Mouse (Mus musculus): ENCODE data around the gene Rrp9. TPM values are rescaled to one million over a fixed set of nuclear protein-coding genes. Genes with fewer than 3 reads are reported as not detected.

Rrp9 gene
- polyA plus RNA-seq, 1 experiment = 28.0 TPM

DNA sequence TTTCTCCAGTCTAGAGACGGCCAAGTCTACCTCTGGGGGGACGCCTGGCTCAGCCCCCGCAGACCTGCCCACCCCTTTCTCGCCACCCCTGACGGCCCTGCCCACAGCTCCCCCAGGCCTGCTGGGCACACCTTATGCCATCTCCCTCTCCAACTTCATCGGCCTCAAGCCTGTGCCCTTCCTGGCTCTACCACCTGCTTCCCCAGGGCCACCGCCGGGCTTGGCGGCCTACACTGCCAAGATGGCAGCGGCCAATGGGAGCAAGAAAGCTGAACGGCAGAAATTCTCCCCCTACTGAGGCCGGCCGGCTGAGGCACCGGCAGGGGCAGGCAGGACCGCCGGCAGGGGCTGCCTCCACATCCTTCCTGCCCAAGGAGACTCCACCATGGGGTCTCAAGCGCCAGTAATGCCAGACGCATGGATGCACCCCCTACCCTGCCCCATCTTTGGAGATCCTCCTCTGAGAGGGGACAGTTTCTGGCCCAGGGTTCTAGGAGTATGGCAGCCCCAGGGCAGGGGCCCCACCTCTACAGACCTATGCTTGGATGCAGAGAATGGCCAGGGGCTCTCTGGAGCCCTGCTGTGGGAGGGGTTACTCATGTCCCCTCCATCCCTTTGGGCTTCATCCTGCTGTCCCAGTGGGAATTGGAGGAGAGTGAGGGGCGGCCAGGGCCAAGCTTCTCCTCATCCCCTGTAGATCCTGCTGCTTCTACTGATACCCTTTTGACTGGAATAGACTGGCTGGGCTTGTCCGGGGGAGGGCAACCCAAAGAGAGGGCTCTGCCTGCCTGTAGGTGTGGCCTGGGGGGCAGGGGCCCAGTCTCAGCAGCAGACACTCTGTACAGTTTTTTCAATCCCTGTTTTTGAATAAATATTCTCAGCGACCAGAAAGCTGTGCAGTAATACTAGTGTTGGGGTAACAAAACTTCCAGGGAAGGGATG lies 12.4 kb upstream of the Rrp9 start:
- Histone ChIP-seq H3K4me1 (ENCODE audit: control insufficient read depth, insufficient read depth, low read length) (no peaks in the 10 kb centered on the region), H3K27ac (ENCODE audit: insufficient read depth, low read length) (no peak overlapping the region), H3K4me3 (ENCODE audit: insufficient read depth, low read length) (no peak overlapping the region)
- TF ChIP-seq CTCF (IDR thresholded peaks at IDR 0.05; ENCODE audit: borderline replicate concordance, insufficient read depth, low read length) (no peak), POLR2A (IDR thresholded peaks at IDR 0.05; ENCODE audit: low read depth, low read length) (no peak)

DNA sequence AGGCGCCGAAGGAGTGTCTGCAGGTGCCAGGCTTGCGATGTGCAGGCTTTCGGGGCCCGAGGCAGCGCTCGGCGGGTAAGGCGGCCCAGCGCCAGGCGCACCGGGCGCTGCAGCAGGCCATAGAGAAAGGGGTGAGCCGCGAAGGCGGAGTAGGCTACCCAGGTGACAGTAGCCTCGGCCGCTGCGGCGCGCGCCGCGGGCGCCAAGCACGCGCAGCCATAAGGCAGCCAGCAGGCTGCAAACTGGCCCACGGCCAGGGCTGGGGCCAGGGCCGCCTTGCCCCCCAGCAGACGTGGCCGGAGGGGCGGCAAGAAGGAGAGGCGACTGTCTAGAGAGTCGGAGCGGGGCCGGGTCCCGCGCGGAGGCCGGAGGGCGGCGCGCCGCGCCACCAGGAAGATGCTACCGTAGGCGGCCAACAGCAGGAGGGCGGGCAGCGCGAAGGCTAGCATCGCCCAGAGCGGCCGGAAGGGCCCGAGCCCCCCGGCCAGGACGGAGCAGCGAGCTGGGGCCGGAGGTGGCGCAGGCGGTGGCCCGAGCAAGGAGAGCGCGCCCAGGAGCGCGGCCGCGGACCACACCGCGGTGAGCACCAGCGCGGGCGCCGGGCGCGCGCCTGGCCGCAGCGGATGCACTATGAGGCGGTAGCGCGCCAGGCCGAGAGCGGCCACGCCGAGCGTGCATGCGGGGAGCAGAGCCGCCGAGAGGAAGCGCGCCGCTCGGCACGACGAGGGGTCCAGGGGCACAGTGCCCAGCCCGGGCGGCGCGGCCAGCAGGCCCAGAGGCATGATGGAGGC lies 10.8 kb upstream of the Rrp9 start:
- H3K27ac ChIP-seq (ENCODE audit: insufficient read depth, low read length) = no peak overlapping the region
- no peak for TF ChIP-seq CTCF (IDR thresholded peaks at IDR 0.05; ENCODE audit: borderline replicate concordance, insufficient read depth, low read length)
- no peak overlapping the region for H3K4me3 ChIP-seq (ENCODE audit: insufficient read depth, low read length)
- no peaks in the 10 kb centered on the region for H3K4me1 ChIP-seq (ENCODE audit: control insufficient read depth, insufficient read depth, low read length)

DNA sequence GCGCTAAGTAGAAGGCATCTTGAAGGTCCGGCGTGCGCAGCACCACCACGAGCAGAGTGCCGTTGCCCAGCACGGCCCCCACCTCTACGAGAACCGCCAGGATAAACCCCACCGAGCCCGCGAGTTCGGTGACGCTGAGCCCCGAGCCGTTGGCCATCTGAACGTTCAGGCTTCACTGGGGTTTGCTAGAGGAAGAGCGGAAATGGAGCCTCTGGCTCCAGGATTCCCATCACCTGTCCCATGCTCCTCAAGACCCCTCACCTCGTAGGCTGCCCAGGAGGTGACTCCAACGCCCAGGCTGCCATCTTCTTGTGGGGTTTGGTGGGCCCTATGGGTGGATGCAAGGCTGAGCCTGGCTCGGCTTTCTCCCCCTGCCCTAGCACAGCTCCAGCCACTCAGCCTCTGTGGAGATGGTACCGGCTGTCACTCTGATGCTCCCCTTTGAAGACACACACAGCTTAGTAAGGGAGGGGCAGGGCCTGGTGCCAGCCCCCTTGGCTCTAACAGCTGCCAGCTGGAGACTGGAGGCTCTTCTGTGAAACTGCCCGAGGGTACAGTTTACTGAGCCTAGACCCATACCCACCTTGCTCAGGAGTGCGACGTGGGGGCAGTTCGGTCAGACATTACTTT lies 10.1 kb upstream of the Rrp9 start, which contains the start of gene Gpr62:
Gene Gpr62, minus strand, starts transcription at position 368 of the 630 bp plus-strand sequence.
- Histone ChIP-seq H3K4me1 (ENCODE audit: control insufficient read depth, insufficient read depth, low read length) (no peaks in the 10 kb centered on the region), H3K4me3 (ENCODE audit: insufficient read depth, low read length) (no peak within 1 kb of the TSS), H3K27ac (ENCODE audit: insufficient read depth, low read length) (no peak within 1 kb of the TSS)
- TF ChIP-seq POLR2A (IDR thresholded peaks at IDR 0.05; ENCODE audit: low read depth, low read length) (no peak), CTCF (IDR thresholded peaks at IDR 0.05; ENCODE audit: borderline replicate concordance, insufficient read depth, low read length) (no peak)

DNA sequence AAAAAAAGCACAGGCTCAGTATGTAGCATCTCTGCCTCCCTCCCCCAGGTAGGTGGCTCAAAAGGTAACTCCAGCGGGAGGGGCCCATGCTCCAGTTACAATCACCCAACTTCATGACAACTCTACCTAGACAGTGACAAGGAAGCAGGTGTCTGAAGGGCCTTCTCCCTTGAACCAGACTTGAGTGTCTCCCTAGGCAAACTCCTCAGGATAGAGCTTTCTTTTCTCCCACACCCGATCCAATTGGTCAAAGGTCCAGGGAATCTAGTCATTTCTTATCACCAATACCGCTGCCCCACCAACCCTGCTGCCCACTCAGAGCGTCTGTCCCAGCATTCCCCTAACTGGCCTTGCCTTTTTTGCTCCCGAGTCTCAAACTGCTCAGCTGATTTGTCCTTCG lies 9.0 kb upstream of the Rrp9 start:
- no peak overlapping the region for H3K4me3 ChIP-seq (ENCODE audit: insufficient read depth, low read length)
- no peak for TF ChIP-seq CTCF (IDR thresholded peaks at IDR 0.05; ENCODE audit: borderline replicate concordance, insufficient read depth, low read length)
- TF ChIP-seq POLR2A (IDR thresholded peaks at IDR 0.05; ENCODE audit: low read depth, low read length) = no peak
- no peaks in the 10 kb centered on the region for H3K4me1 ChIP-seq (ENCODE audit: control insufficient read depth, insufficient read depth, low read length)
- no peak overlapping the region for H3K27ac ChIP-seq (ENCODE audit: insufficient read depth, low read length)

DNA sequence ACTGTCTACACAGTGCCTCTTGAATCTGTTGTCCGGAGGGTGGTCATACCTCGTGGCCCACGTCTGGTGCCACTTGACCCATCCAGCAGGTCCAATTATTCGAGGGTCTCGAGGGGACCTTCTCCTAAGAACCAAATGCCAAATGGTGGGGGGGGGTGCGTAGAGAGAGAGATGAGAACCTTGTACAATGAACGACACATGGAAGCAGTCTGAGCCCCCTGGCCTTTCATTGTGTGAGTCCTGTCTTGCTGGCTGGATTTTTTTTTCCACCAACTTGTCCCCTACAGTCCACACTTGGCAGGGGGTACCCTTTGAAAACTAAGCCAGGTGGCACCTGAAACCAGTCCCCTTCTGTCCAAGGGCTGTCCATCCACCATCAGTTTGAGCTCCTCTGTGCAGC lies 8.0 kb upstream of the Rrp9 start:
- Histone ChIP-seq H3K4me1 (ENCODE audit: control insufficient read depth, insufficient read depth, low read length) (peaks cover 6% of the 10 kb centered on the region), H3K4me3 (ENCODE audit: insufficient read depth, low read length) (no peak overlapping the region), H3K27ac (ENCODE audit: insufficient read depth, low read length) (no peak overlapping the region)
- no peak for TF ChIP-seq POLR2A (IDR thresholded peaks at IDR 0.05; ENCODE audit: low read depth, low read length)
- TF ChIP-seq CTCF (IDR thresholded peaks at IDR 0.05; ENCODE audit: borderline replicate concordance, insufficient read depth, low read length) = no peak

DNA sequence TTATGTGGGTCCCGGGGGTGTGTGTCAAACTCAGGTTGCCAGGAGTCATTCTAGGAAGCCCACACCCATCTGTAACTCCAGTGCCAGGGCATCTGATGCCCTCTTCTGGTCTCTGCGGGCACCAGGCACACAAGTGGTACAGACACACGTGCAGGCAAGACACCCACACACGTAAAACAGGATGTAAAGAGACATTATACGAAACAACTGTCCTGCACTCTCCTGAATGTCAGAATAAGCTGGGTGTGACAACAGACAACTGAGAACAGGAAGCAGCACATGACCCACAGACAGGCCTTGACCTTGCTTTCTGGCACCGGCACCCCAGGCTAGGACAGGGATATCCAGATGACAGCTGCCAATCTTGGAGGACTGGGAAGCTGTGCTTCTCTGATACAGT lies 6.4 kb upstream of the Rrp9 start:
- no peak overlapping the region for H3K4me3 ChIP-seq (ENCODE audit: insufficient read depth, low read length)
- TF ChIP-seq CTCF (IDR thresholded peaks at IDR 0.05; ENCODE audit: borderline replicate concordance, insufficient read depth, low read length) = peak; percentile 30; the same call in 1 of the 2 replicates
- TF ChIP-seq POLR2A (IDR thresholded peaks at IDR 0.05; ENCODE audit: low read depth, low read length) = peak; percentile 51; the same call in 1 of the 2 replicates
- H3K4me1 ChIP-seq (ENCODE audit: control insufficient read depth, insufficient read depth, low read length) = peaks cover 6% of the 10 kb centered on the region
- H3K27ac ChIP-seq (ENCODE audit: insufficient read depth, low read length) = no peak overlapping the region

DNA sequence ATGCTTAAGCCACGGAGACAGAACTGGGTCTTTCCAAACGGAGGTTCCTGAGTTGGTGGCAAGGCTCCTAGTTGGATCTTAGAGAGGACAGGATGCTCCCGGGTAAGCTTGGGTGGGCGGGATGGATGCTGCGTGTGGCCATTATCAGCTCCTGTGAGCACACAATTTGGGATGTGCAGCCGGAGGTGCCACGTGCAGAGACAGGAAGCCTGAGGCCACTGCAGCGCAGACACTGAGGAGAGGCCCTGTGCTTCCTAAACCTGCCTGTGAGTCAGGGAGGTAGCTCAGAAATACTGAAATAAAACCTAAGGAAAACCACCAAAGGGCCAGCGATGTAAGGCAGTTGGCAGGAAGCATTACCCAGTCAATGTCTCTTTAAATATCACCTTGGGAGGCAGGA lies 6.0 kb upstream of the Rrp9 start:
- no peak overlapping the region for H3K4me3 ChIP-seq (ENCODE audit: insufficient read depth, low read length)
- TF ChIP-seq POLR2A (IDR thresholded peaks at IDR 0.05; ENCODE audit: low read depth, low read length) = peak; percentile 35; the same call in 1 of the 2 replicates
- no peak for TF ChIP-seq CTCF (IDR thresholded peaks at IDR 0.05; ENCODE audit: borderline replicate concordance, insufficient read depth, low read length)
- peaks cover 6% of the 10 kb centered on the region for H3K4me1 ChIP-seq (ENCODE audit: control insufficient read depth, insufficient read depth, low read length)
- no peak overlapping the region for H3K27ac ChIP-seq (ENCODE audit: insufficient read depth, low read length)

DNA sequence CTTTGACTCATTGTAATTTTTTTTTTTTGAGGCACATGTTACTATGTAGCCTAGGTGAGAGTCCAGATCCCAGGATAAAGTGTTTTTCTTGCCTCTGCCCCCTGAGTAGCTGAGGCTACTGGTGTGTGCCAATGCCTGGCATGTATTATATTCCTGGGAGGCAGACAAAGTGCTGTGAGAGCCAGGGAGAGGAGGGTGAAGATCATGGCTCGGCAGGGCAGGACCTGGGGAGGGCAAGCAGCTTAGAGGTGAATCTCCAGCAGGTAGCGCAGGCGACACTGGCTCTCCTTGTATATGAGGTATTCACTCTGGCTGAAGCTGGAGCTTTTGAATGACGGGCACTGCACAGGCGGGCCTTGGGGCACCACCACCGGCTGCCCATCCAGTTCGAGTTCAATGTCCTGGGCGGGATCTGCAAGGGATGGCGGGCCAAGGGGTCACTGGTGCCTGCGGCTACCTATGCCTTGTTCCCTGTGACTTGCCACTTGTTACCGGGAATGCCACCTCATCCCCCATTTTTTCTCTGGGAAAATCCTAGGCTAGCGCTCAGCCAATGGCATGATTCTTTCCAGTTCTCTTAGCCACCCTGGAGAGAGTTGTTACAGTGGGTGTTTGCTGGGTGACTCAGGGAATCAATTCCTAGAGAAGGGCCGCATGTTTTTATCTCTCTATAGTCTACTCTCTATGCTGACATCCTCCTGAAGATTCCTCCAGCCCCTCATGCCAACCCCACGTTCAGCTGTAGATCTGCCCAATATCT lies 4.6 kb upstream of the Rrp9 start:
- no peak overlapping the region for H3K4me3 ChIP-seq (ENCODE audit: insufficient read depth, low read length)
- no peak overlapping the region for H3K27ac ChIP-seq (ENCODE audit: insufficient read depth, low read length)
- TF ChIP-seq CTCF (IDR thresholded peaks at IDR 0.05; ENCODE audit: borderline replicate concordance, insufficient read depth, low read length) (no peak), POLR2A (IDR thresholded peaks at IDR 0.05; ENCODE audit: low read depth, low read length) (no peak; the same call in 1 of the 2 replicates)
- peaks cover 6% of the 10 kb centered on the region for H3K4me1 ChIP-seq (ENCODE audit: control insufficient read depth, insufficient read depth, low read length)

DNA sequence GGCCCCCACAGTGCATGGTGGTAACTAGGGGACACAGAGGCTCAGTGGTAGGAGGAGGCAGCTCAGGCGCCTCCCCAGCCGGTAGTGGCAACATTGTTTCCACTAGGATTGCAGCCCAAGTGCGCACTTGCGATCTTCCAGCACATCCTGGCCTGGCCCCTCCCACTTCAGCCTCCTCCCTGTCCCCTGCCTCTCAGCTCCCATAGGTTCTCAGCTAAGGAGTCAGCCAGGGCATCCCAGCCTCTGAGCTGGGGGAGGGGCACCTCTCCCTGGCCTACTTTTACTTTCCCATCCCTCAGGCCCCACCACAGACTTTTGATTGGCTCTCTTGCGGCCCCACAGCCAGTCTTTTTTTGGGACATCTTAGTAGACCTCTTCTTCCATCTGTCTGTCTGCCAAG lies 3.9 kb upstream of the Rrp9 start:
- peak overlapping the region; percentile 31; the same call in 1 of the 2 replicates for H3K27ac ChIP-seq (ENCODE audit: insufficient read depth, low read length)
- peaks cover 6% of the 10 kb centered on the region for H3K4me1 ChIP-seq (ENCODE audit: control insufficient read depth, insufficient read depth, low read length)
- H3K4me3 ChIP-seq (ENCODE audit: insufficient read depth, low read length) = no peak overlapping the region
- peak; percentile 33; the same call in 1 of the 2 replicates for TF ChIP-seq POLR2A (IDR thresholded peaks at IDR 0.05; ENCODE audit: low read depth, low read length)
- no peak for TF ChIP-seq CTCF (IDR thresholded peaks at IDR 0.05; ENCODE audit: borderline replicate concordance, insufficient read depth, low read length)
